Mouse (Mus musculus): ENCODE measurements around the gene Apol6.

DNA sequence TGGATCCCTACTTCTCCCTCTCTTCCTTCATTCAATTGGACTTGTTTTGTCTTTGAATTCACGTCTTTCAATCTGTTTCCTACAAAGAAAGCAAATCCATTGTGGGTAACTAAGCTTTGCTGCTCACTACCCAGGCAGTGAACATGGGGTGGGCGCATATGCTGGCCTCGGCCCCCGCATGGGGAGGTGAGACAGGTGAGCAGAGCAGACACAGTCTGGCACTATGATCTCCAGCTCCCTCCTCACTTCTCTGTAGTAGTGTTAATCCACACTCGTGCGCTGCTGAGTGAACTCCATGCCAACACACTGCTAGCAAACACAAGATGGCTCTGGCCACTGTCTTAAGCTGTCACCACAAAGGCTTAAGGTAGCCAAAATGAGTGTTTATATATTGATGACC, 52.8 kb downstream of the Apol6 start:
- no peak for TF ChIP-seq CTCF (IDR thresholded peaks at IDR 0.05; ENCODE audit: low read depth)
- no peak for TF ChIP-seq EP300 (optimal IDR thresholded peaks at IDR 0.05)
